Mouse (Mus musculus) brain, adult 2 months (tissue): ENCODE measurements around the gene Zic2.
"Not testable (repeated sequence)": the region's sequence is repeated elsewhere in the genome, so short reads cannot be mapped to it uniquely, and the experiment has no call there.

Experiments
- DNase-seq: peaks from one replicate; pipeline ENCODE4 v3.0.0; 2011; ENCODE audit warnings: low read depth, low spot score

The Zic2 gene

GRCm38 (mm10) chr14:122474891-122475556 lies at the start of gene Zic2:
TSS of gene Zic2 (plus strand) at chr14:122475435.
- peak; percentile 96 for DNase-seq

GRCm38 (mm10) chr14:122426529-122427203 lies 48.6 kb upstream of the Zic2 start:
- no peak for DNase-seq

GRCm38 (mm10) chr14:122427204-122427560 lies 48.1 kb upstream of the Zic2 start:
- no peak for DNase-seq

- no peak for DNase-seq
These were observed 47.6 kb upstream of the Zic2 start for GRCm38 (mm10) chr14:122427654-122428053.

- DNase-seq: no peak
These were observed 42.7 kb upstream of the Zic2 start for GRCm38 (mm10) chr14:122432558-122432957.

DNA sequence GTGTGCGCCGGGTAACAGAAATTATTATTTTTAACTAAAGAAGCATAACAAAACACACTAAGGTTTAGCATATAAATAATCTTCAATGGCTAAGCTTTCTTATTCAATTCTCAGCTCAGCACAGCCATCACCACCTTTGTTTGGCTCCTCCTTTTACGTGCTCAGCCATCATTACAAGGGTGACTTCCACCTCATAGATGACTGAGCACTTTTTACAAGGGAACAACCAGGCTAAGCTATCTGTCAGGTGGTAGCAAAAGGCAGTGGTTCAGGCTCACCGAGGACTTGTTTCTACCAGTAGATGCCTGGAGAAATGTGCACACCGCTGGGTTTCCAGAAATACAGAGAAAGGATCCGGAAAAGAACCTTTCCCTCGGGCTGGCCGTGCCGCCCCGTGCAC lies 41.2 kb upstream of the Zic2 start:
- no peak for DNase-seq

GRCm38 (mm10) chr14:122436850-122437249 lies 38.4 kb upstream of the Zic2 start:
- peak; percentile 20 for DNase-seq

DNA sequence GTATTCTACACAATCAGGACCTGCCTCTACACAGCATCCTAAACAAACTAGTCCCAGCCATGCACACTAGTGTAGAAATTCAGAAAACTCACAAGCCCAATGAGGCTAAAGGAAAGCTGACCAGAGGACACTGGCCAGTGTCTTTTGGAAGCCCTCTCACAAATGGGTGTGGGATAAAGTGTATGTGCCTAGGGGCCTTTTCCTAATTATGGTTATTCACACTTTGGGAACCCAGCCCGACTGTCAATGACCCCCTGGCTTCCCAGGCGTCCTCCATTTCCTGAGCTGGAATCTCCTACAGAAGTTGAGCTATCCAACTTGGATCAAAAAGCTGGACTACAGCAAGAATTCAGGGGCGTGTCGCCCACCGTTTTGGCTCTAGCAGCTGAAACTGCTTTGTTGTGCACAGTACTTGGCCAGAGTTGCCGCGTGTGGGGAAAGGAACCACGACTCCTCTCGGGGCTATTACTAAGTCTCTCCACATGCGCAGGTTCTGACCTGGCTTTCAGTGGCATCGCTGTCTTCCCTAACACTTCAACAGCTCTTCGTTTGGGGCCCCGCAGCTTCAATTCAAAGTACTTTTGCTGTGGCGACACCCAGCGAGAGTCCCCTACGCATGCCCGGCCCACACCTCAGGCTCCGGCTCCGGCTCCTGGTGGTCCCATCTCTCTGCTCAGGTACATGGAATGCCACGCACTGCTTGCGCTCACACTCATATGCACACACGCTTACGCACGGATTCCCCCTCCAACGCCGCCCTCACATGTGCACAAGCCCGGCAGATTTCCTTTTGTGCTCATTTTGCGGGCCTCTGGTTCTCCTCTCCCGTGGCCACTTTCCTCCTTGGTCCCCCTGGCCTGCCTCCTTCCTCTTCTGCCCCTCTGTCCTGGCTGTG lies 25.4 kb upstream of the Zic2 start:
- DNase-seq: no peak

GRCm38 (mm10) chr14:122450496-122451382 lies 24.5 kb upstream of the Zic2 start, which contains the start of gene Gm5089:
TSS of gene Gm5089 (minus strand) at chr14:122451115.
- DNase-seq: no peak

DNA sequence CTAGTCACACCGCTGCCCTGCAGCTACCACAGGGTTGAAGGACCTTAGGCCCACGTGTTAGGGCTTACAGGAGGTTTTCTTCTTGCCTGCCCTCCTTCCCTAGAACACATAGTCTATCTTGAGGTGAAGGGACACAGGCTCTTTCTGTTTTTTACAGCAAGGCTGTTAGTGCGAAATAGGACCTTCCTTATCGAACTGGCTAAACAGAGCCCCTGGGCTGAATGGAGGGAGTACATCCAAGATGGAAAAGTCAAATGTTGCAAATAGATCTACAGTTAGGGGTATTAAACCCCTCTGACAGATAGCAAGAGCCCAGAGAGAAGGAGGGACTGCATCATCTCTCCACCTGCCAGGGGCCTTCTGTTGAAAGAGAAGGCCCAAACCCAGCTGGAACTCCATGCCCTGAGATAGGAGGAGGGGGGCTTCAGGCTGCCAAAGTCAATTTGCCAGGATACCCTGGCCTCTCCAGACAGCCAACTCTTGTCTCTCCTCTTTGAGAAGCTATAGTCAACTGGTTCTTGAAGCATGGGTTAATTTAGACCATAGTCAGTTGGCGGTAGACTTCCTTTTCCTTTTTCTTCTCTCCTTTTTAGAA lies 23.6 kb upstream of the Zic2 start:
- no peak for DNase-seq

DNA sequence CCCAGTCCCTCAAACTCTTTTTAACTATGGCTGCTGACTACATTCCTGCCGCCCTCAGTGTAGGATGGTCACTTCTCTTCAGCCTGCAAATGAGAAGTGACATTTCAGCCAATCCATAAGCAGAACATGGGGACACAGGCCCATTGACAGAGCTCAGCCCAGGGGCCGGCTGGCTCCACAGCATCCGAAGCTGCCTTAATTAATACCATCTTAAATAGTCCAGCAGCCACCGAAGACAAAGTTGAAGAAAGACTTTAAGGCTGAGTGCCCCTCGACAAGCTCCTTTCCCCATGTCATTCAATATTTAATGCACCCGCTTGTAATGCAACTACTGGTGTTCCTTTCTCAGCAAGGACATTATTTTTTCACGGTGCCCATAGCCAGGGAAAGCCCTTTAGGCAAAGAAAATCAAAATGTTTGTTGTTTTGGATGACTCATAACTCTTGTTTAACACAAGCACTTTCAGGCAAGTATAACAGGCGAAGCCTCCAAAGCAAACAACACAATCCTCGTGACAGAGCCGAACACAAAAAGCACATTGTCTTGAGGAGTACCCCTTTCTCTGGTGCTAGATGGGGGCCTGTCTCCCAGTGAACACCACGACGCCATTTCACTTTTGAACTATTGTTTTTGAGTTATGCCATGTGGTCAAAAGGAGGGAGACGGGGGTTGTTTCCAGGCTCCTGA lies 22.4 kb upstream of the Zic2 start:
- no peak for DNase-seq

DNA sequence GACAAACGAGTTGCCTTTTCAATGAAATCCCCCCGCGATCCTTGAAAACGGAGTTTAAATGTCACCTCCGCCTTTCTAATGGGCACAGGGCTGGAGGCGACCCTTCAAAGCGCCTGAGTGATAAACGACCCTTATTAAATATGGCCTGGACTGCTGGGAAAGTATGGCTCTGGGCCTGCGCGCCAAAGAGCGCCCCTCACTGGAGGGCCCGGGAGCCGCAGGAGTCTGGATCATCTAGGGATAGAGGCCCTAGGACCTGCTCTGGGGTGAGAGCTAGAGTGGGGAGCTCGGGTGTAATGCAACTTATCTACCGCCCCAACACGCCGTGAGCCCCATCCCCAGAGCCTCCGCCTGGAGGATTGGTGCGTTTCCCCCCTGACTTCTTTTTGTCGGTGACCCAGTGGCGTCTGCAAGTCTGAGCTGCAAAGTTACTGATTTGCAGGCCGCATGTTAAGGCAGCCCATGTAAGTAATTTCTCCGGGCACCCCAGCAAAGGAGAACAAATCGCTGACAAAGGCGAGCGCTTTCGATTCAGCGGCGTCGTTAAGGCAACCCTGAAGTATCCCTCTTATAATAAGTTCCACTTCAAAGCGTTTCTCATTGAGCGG lies 21.7 kb upstream of the Zic2 start:
- DNase-seq: peak; percentile 46

DNA sequence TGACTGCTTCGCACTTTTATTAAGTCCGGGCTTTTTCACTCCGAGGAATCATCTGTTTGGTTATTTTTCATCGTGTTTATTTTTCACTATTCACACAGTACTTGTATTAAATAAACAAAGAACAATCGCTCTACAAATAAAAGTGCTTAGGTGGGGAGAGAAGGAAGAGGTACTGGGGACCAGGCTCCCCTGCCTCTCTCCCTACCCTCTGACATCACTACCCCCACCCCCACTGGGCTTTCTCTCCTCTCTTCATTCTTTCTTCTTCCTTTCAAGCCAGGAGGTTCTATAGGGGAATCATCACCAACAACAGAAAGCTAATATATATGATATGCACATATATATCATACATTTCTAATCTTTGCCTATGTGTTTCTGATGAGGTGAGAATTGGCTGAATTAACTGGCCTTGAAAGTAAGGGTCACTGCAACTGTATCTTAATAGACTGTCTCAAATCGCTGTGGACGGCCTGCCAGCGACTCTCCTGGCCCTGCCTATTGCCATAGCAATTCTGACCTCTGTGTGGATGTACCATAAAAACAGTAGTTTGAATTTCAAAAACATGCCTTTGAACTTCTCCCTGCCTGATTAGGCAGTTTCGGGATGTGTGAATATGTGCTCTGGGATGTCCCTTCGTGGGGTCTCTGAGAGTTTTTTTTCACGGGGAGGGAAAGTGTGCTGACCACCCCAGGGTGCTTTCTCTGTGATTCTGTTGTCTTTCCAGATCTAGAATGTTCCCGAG lies 21.1 kb upstream of the Zic2 start:
- no peak for DNase-seq

GRCm38 (mm10) chr14:122454901-122455561 lies 20.2 kb upstream of the Zic2 start:
- DNase-seq: peak; percentile 11

DNA sequence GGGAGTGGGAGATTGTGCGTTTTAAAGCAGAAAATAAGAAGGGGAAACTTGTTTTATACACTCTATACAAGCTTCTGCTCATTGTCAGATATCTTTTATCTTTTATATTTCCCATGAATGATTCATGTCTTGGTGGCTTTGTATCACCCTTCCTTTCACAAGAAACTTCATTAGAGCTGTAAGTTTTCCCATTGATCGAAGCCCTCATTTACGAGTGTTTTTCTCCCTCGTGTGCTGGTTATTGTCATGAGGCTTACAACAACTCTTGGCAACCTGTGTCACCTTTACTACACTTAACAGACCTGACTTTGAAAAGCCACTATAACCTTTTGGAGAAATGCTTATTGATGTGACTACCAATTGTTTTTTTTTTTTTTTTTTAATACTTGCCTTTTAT lies 19.7 kb upstream of the Zic2 start:
- no peak for DNase-seq

GRCm38 (mm10) chr14:122459332-122459731 lies 15.9 kb upstream of the Zic2 start:
- DNase-seq: not testable (repeated sequence)

- DNase-seq: peak; percentile 6
These were observed 15.5 kb upstream of the Zic2 start for GRCm38 (mm10) chr14:122459776-122460175.

GRCm38 (mm10) chr14:122460226-122460625 lies 15.0 kb upstream of the Zic2 start:
- DNase-seq: peak; percentile 14

DNA sequence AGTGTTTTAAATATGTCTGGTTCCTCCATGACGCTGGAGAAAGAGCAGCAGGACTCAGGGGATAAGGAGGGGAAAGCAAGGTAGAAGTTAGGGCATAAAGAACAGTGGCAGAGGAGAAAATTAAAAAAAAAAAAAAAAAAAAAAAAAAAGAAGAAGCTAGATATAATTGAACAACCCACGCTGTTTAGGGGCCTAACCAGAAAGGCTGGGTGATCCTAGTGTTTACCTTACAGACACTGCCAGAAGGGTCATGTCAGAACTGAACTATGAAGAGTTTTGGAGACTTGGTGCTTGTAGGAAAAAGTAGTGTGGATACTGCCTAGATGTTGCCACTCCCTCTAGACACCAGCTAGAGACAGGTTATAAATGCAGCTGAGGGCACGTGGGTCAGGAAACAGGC lies 13.7 kb upstream of the Zic2 start:
- no peak for DNase-seq
